In genomic region chr5:112228240-112229076, GRCm38 (mm10) we compare ENCODE assay signal across 8 mouse cellular contexts. TPM values are rescaled to one million over a fixed set of nuclear protein-coding genes. Genes with fewer than 3 reads are reported as not detected.
DNase-seq lines count a peak whose midpoint lies in the region; ATAC-seq lines count a peak whose summit lies in the region.

No protein-coding gene starts in this region.

- H3K27me3 ChIP-seq in embryonic facial prominence, embryonic 14.5 days (replicated peaks; ENCODE audit: control insufficient read depth, insufficient read depth, low read length): peaks cover 45% of the 10 kb centered on the region
- H3K27me3 ChIP-seq in intestine, embryonic 16.5 days (replicated peaks; ENCODE audit: control insufficient read depth, insufficient read depth, low read length): peaks cover 45% of the 10 kb centered on the region
- peaks cover 6% of the 10 kb centered on the region; the same call in 1 of the 2 replicates for H3K27me3 ChIP-seq in midbrain, embryonic 12.5 days

- H3K36me3 ChIP-seq in embryonic facial prominence, embryonic 14.5 days (ENCODE audit: control insufficient read depth, insufficient read depth, low read length): no peaks in the 10 kb centered on the region
- H3K36me3 ChIP-seq in intestine, embryonic 16.5 days (ENCODE audit: control insufficient read depth, insufficient read depth, low read length): no peaks in the 10 kb centered on the region
- peaks cover 15% of the 10 kb centered on the region for H3K36me3 ChIP-seq in midbrain, embryonic 12.5 days

- peak; percentile 67 for ATAC-seq in embryonic facial prominence, embryonic 14.5 days (ENCODE audit: low read depth)
- ATAC-seq in intestine, embryonic 16.5 days: peak; percentile 62
- ATAC-seq in midbrain, embryonic 12.5 days (ENCODE audit: low FRiP score, low read depth): peak; percentile 86

- DNase-seq in layer of hippocampus, adult 11-12 months (ENCODE audit: low spot score): peak; percentile 60
- no peak for DNase-seq in layer of hippocampus, adult 9-10 months (ENCODE audit: low spot score)
- DNase-seq in embryonic facial prominence, embryonic 14.5 days (ENCODE audit: low spot score): peak; percentile 59
- DNase-seq in telencephalon, adult 2 months (ENCODE audit: low read depth, low spot score): peak; percentile 72
- DNase-seq in thymus, adult 18-20 months: no peak
- no peak for DNase-seq in gastrocnemius, adult 8-10 months (ENCODE audit: low spot score in 2 of 2)

- H3K9ac ChIP-seq in embryonic facial prominence, embryonic 14.5 days (ENCODE audit: low read depth, low read length): peak overlapping the region; percentile 60
- H3K9ac ChIP-seq in intestine, embryonic 16.5 days (ENCODE audit: low read depth, low read length): 0 out of 2 replicates have a peak overlapping the region, but pooled peaks have one; percentile 21
- peak overlapping the region; percentile 97 for H3K9ac ChIP-seq in midbrain, embryonic 12.5 days (replicated peaks)

- peak overlapping the region; percentile 84 for H3K4me2 ChIP-seq in embryonic facial prominence, embryonic 14.5 days (ENCODE audit: low read depth, low read length)
- peak overlapping the region; percentile 50 for H3K4me2 ChIP-seq in intestine, embryonic 16.5 days (ENCODE audit: low read depth, low read length)
- H3K4me2 ChIP-seq in midbrain, embryonic 12.5 days (replicated peaks): peak overlapping the region; percentile 89

- under 1% methylated on average over 54 of the region's 57 CpGs for WGBS in embryonic facial prominence, embryonic 14.5 days
- WGBS in intestine, embryonic 16.5 days: under 1% methylated on average over 57 of the region's 57 CpGs
- WGBS in midbrain, embryonic 12.5 days: under 1% methylated on average over 56 of the region's 57 CpGs

- H3K4me3 ChIP-seq in embryonic facial prominence, embryonic 14.5 days (ENCODE audit: low read depth, low read length): peak overlapping the region; percentile 44
- peak overlapping the region; percentile 30 for H3K4me3 ChIP-seq in intestine, embryonic 16.5 days (ENCODE audit: low read length)
- H3K4me3 ChIP-seq in midbrain, embryonic 12.5 days: peak overlapping the region; percentile 82

- H3K27ac ChIP-seq in embryonic facial prominence, embryonic 14.5 days (replicated peaks; ENCODE audit: low read depth, low read length): no peak overlapping the region
- H3K27ac ChIP-seq in intestine, embryonic 16.5 days (ENCODE audit: low read length): no peak overlapping the region
- peak overlapping the region; percentile 99 for H3K27ac ChIP-seq in midbrain, embryonic 12.5 days (replicated peaks)

- H3K9me3 ChIP-seq in embryonic facial prominence, embryonic 14.5 days (ENCODE audit: control insufficient read depth, low read length): no peaks in the 10 kb centered on the region
- H3K9me3 ChIP-seq in intestine, embryonic 16.5 days (ENCODE audit: control insufficient read depth, low read length): no peaks in the 10 kb centered on the region
- no peaks in the 10 kb centered on the region for H3K9me3 ChIP-seq in midbrain, embryonic 12.5 days

- peaks cover 10% of the 10 kb centered on the region for H3K4me1 ChIP-seq in embryonic facial prominence, embryonic 14.5 days (ENCODE audit: control insufficient read depth, insufficient read depth, low read length)
- peaks cover 13% of the 10 kb centered on the region for H3K4me1 ChIP-seq in intestine, embryonic 16.5 days (ENCODE audit: control insufficient read depth, insufficient read depth, low read length)
- H3K4me1 ChIP-seq in midbrain, embryonic 12.5 days: peaks cover 48% of the 10 kb centered on the region

RNA-seq across cellular contexts. Expression of gene Cryba4, which starts 23.9 kb away (rescaled TPM):
- polyA plus RNA-seq in embryonic facial prominence, embryonic 14.5 days (2014; fragmentation: Nextera tagmentation; extraction: Ambion mirVana): 2.7 and 2.8 TPM in 2 replicates
- polyA plus RNA-seq in intestine, embryonic 16.5 days (2015; fragmentation: Nextera tagmentation; extraction: Ambion mirVana): 1.3 and 1.5 TPM in 2 replicates
- 1.3 and 2.0 TPM in 2 replicates for polyA plus RNA-seq in midbrain, embryonic 12.5 days (2016; fragmentation: Nextera tagmentation; extraction: Ambion mirVana)
- total RNA-seq in gastrocnemius, adult 8-10 months (2022): under 1 TPM in 2 of 4 experiments, not detected in 2; 0.40 to 0.58 TPM

RNA-seq across cellular contexts. Expression of gene Crybb1, which starts 27.2 kb away (rescaled TPM):
- 1.8 and 3.2 TPM in 2 replicates for polyA plus RNA-seq in embryonic facial prominence, embryonic 14.5 days (2014; fragmentation: Nextera tagmentation; extraction: Ambion mirVana)
- polyA plus RNA-seq in intestine, embryonic 16.5 days (2015; fragmentation: Nextera tagmentation; extraction: Ambion mirVana): 2.7 and 2.9 TPM in 2 replicates
- polyA plus RNA-seq in midbrain, embryonic 12.5 days (2016; fragmentation: Nextera tagmentation; extraction: Ambion mirVana): 1.3 and 1.9 TPM in 2 replicates
- total RNA-seq in gastrocnemius, adult 8-10 months (2022): 1 to 10 TPM; 1.2 to 2.7 (median 2.2) TPM

RNA-seq across cellular contexts. Expression of gene Tpst2, which starts 48.0 kb away (rescaled TPM):
- polyA plus RNA-seq in embryonic facial prominence, embryonic 14.5 days (2014; fragmentation: Nextera tagmentation; extraction: Ambion mirVana): 46.9 and 50.6 TPM in 2 replicates
- 47.4 and 52.0 TPM in 2 replicates for polyA plus RNA-seq in intestine, embryonic 16.5 days (2015; fragmentation: Nextera tagmentation; extraction: Ambion mirVana)
- 29.4 and 31.1 TPM in 2 replicates for polyA plus RNA-seq in midbrain, embryonic 12.5 days (2016; fragmentation: Nextera tagmentation; extraction: Ambion mirVana)
- total RNA-seq in gastrocnemius, adult 8-10 months (2022): 10 to 100 TPM; 13.4 to 17.6 (median 16.0) TPM

Comparison
In these comparisons a context has a peak if more than half of its experiments do, and no peak if none do; other contexts are left out.
1. DNase-seq: peak in layer of hippocampus, adult 11-12 months (single experiment), embryonic facial prominence, embryonic 14.5 days (single experiment) and telencephalon, adult 2 months (single experiment); none in layer of hippocampus, adult 9-10 months (single experiment), thymus, adult 18-20 months (0 of 2) and gastrocnemius, adult 8-10 months (0 of 2).
2. H3K4me3 ChIP-seq: peak in every context shown above with its lines; median percentile 82 in midbrain, embryonic 12.5 days; 44 in embryonic facial prominence, embryonic 14.5 days; 30 in intestine, embryonic 16.5 days.
3. H3K9ac ChIP-seq: peak in every context shown above with its lines; median percentile 97 in midbrain, embryonic 12.5 days; 60 in embryonic facial prominence, embryonic 14.5 days; 21 in intestine, embryonic 16.5 days.
4. Peak in every context shown above with its lines, with median percentiles within 50 percentile points of each other: ATAC-seq and H3K4me2 ChIP-seq.